Mouse (Mus musculus) bone marrow macrophage, adult 2 months (primary cell): ENCODE measurements around the gene Arid1b.

ENCODE experiments used
- CTCF ChIP-seq: IDR thresholded peaks from 2 replicates; pipeline ENCODE4 v1.5.1; 2012; ENCODE audit warnings: low read depth, mild to moderate bottlenecking, low read length, moderate library complexity
- POLR2A ChIP-seq: IDR thresholded peaks from 2 replicates; pipeline ENCODE4 v1.6.1; 2012; ENCODE audit warnings: mild to moderate bottlenecking, low read depth, low read length, borderline replicate concordance

GRCm38 (mm10) chr17:5045613-5046012, 51.5 kb downstream of the Arid1b start:
- TF ChIP-seq CTCF (no peak), POLR2A (no peak)
